Mouse (Mus musculus) thymus, postnatal 14 days (tissue): ENCODE data around the gene Gm5458.
"Not testable (repeated sequence)": the region's sequence is repeated elsewhere in the genome, so short reads cannot be mapped to it uniquely, and the experiment has no call there.

ENCODE experiments used
- DNase-seq: peaks from one replicate; pipeline ENCODE4 v3.0.0; 2021

Gene Gm5458

DNA sequence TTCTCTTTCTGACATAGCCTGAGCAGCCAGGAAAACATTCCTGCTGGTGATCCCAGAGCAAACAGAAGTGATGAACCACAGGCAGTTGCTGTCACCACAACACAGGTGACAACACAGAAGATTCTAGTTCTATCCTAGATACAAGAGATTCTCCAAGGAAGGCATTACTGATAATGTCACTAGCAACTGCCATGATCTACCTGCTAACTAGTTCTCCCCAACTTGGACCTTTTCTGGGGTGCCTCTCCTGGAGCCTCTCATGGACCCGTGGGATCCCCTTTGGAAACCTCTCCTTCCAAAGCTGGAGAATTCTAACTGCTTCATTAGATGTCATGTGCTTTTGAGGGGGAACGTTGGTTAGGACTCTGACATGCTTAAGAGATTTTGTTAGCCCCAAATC lies at the start of gene Gm5458:
TSS of gene Gm5458 (minus strand) at position 101 of the 400 bp plus-strand sequence.
- not testable (repeated sequence) for DNase-seq

DNA sequence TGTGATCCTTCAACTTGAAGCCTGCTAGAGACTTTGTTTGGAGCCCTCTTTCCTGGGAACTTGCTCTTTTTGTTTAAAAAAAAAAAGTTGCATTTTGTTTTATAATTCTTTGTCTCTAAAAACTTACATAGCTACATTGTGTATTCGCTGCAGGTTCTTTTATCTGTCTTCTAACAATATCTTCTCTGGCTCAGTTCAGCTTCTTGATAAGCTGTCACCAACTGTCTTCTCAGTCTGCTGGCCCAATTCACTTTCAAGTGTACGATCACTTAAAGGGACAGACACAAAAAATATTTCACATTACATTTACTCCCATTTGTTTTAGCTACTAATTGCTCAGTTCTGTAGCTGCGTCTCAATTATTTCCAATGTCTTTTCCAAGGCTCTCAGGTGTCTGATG lies 43.9 kb upstream of the Gm5458 start:
- DNase-seq, result no peak

GRCm38 (mm10) chr14:19584804-19585667 lies 17.3 kb downstream of the Gm5458 start, which contains the start of gene Gm2237:
Gene Gm2237 (minus strand): TSS chr14:19585135.
- DNase-seq, result peak; percentile 36

DNA sequence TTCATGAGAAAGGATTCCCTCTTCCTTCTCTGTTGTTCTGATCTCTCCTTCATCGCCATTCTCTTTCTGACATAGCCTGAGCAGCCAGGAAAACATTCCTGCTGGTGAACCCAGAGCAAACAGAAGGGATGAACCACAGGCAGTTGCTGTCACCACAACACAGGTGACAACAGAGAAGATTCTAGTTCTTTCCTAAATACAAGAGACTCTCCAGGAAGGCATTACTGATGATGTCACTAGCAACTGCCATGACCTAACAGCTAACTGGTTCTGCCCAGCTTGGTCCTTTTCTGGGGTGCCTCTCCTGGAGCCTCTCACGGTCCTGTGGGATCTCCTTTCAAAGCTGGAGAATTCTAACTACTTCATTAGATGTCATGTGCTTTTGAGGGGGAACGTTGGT lies 52.5 kb downstream of the Gm5458 start, which contains the start of gene Gm2244:
TSS of gene Gm2244 (minus strand) at position 101 of the 400 bp plus-strand sequence.
- DNase-seq, result not testable (repeated sequence)
